Mouse (Mus musculus) spleen, adult 18-20 months (tissue): ENCODE measurements around the gene Slc39a11.
"Not testable (repeated sequence)": the region's sequence is repeated elsewhere in the genome, so short reads cannot be mapped to it uniquely, and the experiment has no call there.

Experiments
- DNase-seq, 2 experiments: peaks; one replicate each; pipeline ENCODE4 v3.0.0; 2022; ENCODE audit warnings: mixed read lengths in 2 of 2

The Slc39a11 gene

DNA sequence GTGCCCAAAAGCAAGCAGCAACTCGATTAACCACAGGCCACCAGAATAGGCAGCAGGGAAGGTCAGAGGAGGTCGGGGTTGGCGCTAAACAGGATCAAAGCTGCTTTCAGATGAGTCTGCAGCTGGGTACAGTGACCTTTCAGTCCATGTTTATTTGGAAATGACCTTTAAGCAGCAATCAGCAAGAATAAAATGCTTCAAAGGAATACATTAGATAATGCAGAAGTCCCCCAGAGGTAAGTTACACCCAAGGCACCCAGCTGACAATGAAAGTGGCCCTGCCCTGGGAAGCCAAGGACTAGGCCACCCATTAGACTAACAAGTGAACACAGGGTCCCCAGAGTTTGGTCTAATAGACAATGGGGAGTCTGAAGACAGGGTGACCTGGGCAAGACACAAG lies 60.9 kb downstream of the Slc39a11 start:
- DNase-seq: no peak

DNA sequence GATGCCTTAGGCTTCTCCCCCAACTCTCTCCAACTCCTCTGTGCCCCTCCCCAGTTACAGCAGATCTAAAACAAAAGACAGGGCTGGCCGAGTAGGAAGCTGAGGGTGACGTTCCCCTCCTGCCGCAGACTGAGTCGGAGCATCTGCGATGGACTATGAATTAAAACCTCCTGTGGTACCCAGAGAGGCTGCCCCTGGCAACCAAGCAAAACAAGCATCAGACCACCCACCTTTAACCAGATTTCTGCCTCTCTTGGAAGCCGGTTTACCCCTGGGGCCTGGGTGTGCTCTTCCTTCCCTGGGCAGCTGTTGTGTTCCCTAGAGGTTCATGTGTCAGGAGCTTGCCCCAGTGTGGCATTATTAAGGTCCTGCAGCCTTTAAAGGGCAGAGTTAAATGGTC lies 63.5 kb downstream of the Slc39a11 start:
- DNase-seq: no peak

DNA sequence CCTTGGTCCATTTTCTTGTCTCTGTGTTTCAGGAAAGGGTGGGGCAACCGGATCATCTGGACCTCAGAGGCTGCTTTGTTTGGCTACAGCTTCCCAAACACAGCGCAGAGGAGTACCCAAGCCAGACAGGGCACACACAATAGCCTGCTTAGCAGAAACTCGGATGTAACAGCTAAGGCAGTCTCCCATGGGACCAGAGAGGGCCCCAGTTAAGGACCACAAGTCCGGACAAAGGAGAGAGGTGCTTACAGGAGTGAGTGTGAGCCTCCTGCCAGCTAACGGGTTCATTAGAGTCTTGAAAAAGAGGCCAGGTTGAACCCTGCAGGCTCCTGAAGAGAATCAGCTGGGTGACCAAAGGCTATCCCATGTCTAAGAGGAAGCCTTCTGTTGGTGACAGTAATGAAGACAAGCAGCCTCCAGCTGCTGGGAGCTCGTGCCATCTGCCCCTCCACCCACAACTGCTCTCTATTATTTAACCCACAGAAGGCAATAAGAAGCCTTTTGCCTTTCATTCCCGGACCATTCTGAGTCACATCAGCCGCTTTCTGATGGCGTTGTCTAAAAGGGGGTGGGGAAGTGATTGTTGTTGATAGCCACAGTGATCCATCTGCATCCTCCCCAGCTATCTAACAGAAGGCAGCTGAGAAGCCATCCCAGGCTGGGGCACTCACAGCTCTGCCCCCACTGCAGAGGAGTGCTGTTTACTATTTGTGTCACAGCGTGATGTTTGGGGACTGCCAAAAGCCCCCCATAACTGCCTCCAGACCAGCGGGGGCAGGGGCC lies 65.8 kb downstream of the Slc39a11 start:
- no peak for DNase-seq

DNA sequence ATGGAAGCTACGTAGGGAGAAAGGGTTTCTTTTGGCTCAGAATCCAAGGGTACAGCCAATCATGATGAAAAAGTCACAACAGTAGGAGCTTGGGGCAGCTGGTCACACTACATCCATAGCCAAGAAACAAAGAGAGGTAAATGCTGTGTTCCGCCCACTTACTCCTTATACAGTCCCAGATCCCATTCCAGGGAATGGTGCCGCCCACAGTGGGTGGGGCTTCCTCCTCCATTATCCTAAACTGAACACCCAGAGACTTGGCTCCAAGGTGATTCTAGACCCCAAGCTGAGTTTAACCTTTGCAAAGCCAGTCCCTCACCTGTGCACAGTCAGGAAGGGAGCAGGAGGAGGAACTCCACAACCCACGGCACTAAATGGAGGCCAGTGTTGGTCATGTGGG lies 72.7 kb downstream of the Slc39a11 start:
- no peak for DNase-seq

DNA sequence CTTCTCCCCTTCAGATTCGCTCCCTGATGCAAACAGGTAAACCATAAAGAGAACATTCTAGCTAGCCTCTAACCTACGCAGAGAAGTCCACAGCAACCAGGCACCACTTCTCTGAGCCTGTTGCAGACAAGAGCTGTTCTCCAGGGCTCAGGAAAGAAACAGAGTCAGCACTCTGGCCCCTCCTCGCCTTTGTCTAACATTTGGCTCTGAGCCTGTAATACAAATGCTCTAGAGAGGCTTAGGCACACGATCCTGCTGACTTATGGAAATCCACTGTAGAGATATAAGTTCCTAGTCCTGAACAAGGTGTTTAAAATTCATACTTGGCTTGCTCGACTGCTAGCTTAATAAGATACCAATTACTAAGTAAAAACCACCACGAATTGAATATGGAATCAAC lies 77.2 kb downstream of the Slc39a11 start:
- DNase-seq: no peak

DNA sequence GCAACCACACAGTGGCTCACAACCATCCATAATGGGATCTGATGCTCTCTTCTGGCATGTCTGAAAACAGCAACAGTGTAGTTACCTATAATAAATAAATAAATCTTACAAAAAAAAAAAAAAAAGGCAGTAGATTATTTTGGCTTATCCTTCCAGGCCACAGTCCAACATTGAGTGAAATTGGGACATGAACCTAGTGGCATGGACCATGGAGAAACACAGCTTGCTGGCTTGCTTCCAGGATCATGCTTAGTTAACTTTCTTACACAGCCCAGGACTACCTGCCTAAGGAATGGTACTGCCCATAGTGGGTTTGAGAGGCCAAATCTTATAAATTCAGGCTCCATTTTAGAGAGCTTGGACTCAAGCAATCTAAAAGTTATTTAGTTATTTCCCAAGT lies 78.3 kb downstream of the Slc39a11 start:
- no peak for DNase-seq

DNA sequence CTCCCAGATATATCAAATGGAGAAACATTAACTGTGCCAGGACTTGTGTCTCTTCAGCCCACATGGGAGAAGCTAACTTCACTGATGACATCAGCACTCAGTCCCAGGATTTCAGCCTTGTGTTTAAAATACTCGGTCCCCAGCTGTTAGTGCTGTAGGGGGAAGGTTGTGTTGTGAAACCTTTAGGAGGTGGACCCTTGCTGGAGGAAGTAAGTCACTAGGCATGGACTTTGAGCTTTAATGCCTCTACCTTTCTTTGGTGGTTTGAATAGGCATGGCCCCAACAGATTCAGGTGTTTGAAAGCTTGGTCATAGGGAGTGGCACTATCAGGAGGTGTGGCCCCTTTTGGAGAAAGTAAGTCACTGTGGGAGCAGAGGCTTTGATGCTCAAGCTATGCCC lies 80.9 kb downstream of the Slc39a11 start:
- no peak for DNase-seq

DNA sequence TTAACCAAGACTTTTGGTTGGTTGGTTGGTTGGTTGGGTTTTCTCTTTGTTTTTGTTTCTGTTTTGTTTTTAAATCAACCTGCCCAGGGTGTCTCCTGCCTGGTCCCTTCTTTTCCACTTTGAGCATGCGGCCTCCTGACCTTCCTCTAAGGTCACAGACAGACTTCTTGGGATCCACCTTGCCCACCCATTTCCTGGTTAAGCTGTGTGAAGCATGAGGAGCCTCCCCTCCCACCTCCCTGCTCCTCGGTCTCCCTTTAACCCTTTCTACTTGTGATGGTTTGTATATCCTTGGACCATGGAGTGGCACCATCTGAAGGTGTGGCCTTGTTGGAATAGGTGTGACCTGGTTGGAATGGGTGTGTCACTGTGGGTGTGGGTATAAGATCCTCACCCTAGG lies 82.0 kb downstream of the Slc39a11 start:
- DNase-seq: not testable (repeated sequence)

DNA sequence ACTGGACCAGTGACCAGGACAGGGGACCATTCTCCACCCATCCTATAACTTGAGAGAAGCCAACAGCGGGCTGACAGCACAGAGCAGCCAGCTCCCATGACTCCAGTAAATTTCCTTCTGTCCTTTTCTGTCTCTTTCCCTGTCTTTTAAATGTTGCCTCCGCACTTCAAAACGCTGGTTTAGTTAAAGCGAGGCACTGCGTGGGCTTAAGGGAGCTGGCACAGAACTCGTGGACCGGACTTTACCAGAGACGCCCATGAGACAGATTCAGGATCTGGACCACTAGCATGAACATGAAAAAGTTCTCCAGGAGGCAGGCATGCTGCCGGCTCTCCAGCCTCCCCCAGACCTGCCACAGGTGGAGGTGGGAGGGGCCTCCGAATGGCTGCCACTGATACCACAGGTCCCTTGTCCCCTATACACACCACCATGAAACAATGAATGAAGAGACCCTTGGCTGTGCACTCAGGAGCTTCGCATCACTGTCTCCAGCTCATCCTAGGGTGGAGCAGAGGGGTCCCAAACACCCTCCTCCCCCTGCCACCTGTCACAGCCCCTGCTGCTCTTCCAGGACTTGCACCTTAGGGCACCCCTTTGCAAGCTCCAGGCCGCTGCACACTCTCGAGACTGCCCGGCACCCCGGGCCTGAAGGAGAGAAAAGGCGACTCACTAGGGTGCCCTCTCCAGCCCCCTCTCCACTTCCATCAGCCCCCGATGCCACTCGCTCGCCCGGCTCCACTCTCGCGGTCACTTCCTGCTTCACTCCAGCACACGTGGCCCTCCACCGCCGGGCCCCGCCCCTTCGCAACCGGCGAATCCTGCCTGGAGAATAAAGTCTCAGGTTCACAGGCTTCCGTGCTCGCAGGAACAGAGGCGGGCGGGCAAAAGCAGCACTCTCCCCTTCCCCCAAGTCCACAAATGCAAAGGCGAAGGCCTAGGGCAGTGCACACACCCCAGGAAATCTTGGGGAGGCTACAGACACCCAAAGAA lies 84.6 kb downstream of the Slc39a11 start:
- DNase-seq: peak; percentile 42 to 65

DNA sequence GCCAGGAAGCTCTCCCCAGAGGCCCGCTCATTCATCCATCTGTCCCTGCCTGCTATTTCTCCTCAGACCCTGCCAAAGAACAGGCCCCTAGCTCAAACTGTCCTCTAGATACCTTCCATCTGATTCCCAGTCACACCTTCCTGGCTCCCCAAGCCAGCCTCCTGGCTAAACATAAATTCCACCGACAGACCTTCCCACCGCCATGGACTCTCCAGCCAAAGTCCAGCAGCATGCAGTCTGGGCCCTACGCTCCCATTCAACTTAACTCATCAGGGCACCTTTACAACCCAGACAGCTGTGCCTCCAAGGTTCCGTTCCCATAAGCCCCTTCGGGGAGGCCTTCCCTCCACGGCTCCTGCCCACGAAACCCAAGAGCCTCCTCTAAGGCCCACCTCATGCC lies 87.6 kb downstream of the Slc39a11 start:
- no peak for DNase-seq

DNA sequence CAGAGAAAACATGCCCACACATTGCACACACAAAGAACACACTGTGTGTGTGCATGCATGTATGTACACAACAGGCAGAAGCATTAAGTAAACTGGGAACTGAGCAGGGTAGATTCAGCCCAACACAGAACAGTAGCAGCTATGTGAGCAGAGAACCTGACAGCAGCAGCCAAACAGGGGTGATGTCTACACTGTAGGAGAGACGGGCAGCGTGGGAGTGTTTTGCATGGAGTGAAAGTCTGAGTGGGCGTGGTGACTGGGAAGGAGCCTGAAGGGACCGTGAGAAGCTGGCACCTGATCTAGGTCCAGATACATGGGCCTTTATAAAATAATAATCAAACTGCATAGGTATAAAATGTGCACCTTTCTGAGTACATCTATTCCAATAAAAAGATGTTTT lies 89.7 kb downstream of the Slc39a11 start:
- DNase-seq: no peak

DNA sequence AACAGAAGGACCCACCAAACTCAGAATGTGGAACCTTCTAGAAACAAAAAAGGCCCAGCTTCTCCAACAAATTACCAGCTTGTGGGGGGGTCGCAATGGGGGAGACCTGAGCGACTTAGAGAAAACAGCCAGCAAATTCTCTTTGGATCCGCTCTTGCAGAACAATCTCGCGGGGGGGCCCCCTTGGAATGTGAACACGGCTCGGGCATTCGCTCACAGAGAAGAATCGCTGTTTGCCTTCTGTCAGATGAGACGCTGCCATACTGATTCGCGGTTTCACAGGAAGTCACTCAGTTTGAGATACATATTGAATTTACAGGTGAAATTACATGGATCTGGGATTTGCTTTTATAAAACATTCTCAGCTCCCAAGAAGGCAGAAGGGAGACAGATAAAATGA lies 91.4 kb downstream of the Slc39a11 start:
- no peak for DNase-seq

DNA sequence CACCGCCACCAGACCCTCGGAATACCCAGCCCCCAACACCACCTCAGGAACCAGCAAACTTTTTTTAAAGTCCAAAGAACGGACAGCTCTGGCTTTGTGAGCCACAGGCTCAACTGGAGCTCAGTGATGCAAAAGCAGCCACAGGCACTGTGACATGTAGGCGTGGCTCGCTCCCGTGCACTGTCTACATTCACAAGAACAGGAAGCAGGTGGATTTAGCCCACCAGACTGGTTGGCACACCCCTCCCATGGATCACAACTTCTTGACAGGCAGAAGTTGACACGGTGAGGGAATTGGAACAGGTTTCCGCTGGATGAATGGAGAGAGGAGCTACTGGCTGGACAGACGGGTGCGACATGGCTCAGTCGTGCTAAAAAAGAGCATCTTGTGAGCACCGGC lies 93.7 kb downstream of the Slc39a11 start:
- no peak for DNase-seq

DNA sequence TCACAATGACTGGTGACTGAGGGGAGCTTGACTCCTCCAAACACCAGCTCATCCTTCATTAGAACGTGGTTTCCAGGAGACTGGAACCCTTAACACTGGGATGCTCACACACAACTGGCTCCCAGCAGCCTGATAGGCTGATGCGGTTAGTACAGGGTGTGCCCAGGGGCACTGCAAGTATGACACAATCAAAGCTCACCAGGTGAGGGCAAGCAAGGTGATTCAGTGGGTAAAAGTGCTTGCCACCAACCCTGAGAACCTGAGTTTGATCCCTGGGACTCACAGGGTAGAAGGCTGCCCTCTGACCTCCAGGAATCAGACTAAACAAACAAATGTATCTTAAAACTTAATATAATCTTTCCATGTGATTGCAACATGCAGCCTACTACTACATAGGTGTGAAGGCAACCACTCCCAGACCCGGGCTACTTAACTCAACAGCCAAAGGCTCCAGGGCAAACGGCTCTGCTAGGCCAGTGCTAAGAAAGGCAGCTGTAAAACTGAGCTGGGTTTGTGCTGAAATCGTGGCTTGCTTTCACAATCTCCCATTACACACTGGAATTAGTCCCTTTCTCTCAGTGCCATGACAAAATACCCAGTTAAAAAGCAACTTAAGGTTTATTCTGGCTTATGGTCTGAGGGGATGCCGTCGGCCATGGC lies 95.0 kb downstream of the Slc39a11 start:
- no peak for DNase-seq

DNA sequence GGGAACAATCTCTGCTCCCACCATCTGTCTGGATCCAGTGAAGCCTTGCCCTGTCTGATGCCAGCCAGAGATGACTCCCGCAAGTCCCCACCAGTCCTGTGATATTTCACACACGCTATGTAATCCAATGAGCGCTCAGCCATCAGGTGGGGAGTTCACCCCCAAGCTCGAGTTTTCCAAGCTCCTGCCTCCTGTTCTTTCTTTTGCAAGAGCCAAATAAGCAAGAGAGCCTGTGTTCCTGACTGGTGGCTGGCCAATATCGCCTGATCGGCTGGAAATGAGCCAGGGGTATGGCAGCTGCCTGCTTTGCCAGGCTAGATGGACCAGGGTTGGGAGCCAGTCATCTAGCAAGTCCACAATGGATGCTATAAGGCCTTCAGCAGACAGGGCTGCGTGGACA lies 95.7 kb downstream of the Slc39a11 start:
- DNase-seq: no peak

DNA sequence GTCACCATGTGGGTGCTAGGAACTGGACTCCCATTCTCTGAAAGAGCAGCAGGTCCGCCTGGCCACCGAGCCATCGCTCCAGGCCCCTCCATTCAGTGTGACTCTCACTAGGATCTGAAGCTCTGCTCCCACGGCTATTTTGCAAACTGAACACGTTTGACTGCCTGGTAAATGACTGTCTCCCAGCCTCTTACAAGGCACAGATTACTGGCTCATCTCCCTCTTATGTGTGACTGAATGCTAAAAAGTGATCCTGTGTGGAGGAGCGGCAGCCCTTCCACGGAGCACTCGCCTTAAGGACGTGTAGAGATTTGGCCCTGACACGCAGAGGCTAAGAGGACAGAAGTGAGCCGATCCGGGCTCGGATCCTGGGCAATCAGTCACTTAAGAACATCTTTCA lies 96.3 kb downstream of the Slc39a11 start:
- no peak for DNase-seq

DNA sequence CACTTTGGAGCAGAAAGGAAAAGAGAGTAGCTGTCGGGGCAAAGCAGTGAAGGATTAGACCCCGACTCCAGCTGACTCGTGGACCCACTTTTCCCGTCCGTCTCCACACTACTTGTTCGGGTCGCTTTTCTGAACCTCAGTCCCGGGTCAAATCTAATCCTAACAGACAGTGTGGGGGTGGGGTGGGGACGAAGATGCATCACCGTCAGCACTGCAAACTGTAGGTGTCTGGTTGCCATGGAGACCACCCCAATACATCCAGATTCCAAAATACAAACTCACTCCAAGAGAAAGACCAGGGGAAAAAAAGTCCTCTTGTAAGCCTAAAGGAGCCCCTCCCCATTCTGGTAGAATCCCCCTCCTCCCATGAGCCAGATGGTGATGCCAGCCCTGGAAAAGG lies 97.3 kb downstream of the Slc39a11 start:
- DNase-seq: no peak

DNA sequence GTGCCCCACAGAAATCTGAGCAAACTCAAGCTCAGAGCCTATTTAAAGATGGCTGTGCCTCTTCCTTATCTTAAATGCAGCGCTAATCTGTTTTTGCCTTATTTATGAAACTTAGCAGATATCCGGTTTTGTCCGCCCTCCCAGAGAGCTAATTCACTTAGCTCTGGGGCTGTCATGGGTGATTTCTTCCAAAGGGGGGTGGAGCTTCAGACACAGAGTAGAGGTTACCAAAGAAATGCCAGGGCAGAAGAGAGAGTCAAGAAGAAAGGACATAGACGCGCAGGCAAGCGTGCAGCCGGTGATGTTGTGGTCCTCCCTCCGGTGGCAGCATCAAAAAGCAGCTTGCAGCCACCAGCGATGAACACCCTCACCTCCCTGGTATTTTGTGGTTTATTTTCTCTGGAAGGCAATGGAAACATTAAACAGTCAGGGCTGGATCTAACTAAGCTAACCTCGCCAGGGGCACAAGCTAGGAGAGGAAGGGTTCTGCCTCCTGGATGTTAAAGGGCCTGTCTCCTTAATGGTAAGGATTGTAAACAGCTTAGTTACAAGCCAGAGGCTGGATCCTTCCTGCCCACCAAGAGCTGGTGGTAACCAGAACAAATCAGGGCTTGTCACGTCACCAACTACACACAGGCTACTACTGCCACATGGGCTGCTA lies 103.5 kb downstream of the Slc39a11 start:
- no peak for DNase-seq

DNA sequence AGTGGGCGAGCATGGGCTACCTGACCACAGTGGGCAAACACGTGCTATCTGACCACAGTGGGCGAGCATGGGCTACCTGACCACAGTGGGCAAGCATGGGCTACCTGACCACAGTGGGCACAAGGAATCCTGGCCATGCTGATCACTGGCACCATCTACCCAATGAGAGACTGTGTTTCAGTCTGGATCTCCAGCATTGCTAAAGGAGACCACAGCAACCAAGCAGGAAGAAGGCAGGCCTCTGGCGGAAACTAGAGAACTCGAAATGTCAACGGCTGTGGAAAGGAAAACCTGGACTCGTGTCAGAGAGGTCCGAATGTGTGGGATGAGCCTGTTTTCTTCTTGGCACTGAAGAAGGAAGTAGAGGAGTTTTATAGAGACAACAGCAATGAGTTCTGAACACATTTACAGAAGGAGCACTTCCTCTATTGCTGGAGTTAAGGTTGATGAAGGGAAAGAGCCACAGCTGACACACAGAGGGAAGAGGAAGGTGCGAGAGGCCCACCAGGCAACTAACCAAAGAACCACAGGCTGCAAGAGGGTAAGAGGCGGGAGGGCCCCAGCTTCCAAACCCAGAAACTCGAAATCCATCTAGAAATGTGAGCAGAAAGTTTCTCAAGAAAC lies 105.8 kb downstream of the Slc39a11 start:
- no peak for DNase-seq

DNA sequence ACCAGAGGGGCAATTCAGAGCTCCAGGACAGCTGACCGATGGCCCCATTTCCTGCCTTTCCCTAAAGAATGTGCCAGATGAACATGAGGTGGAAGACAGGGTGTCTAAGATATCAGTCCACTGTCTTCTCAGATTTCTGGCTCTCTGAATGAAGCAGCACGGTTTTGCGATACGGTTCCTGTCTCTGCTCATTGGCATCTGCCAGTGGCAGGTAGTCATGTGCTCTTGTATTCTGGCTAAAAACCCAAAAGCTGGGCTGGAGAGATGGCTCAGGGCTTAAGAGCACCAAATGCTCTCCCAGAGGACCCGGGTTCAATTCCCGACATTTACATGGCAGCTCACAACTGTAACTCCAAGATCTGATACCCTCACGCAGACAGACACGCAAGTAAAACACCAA lies 108.8 kb downstream of the Slc39a11 start:
- no peak for DNase-seq

DNA sequence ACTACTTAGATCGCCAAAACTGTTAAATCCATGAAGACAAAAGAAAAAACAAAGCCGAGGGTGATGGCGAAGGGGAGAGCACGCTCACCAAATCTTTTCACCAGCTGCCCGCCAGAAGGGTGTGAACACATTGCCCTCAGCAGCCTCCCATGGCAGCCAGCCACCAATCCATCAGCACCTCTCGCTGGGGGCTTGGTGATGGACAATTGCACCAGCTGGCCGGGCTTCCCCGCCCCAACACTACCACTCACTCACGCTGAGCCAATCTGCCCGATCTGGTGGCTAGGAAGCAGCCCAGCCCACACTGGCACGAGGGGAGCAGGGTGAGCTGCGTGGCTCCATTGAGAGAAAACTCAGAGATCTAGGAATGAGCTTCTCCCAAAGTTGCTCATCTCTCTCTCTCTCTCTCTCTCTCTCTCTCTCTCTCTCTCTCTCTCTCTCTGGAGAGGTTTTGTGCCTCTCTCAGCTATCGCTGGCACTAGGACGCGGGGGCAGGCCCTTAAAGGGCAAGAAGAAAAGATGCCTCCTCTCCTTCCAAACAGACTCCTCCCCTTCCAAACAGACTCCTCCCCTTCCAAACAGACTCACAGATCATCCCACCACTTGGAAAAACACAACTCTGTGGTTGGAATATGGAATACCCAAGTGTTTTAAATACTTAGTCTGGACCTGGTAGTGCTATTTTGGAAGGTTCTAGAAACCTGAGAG lies 110.2 kb downstream of the Slc39a11 start:
- no peak for DNase-seq

DNA sequence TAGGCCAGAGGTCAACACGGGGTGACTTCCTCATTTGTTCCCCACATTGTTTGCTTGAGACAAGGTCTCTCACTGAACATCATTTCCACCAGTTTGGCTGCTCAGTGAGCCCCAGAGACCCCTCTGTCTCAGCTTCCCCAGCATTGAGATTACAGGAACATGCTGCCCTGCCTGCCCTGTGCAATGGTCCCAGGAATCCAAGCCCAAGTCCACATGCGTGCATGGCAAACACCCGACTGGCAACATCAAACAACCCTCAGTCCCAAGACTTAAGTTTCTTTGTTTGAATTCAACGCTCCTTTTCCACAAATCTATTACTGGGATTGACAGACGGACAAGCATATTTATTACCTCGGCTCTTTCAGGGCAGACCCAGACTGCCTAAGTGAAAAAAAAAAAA lies 110.8 kb downstream of the Slc39a11 start:
- DNase-seq: no peak
